In the genomic region with DNA sequence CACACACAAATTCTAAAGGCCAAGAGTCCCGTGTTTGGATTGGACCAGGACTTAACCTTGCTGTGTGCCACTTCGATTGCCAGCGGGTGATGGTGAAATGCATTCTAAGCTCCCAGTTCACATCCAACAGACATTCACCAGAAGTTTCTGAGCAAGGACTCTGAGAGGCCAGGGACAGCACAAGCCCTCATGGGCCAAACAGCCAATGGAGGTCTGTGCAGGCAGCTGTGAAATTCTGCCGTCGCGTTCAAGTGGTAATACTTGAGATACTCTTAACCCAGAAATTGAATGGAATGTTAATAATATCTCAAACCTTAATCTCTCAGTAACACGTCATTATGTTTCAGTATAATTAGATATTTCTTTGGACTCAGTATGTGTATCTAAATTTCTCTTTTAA, we compare ENCODE assay signal across 28 mouse cellular contexts. TPM values are rescaled to one million over a fixed set of nuclear protein-coding genes. Genes with fewer than 3 reads are reported as not detected.
DNase-seq lines count a peak whose midpoint lies in the region; ATAC-seq and TF ChIP-seq lines count a peak whose summit lies in the region.
"Had no signal": no experiment of that assay in that cellular context is flagged by ENCODE, and none has a peak within 500 bp of the region (broad histone marks: within the 10 kb centered on the region; RNA-seq: fewer than 3 reads in every experiment).

No protein-coding gene starts in this region.

- no peak for ATAC-seq in embryonic facial prominence, embryonic 13.5 days (ENCODE audit: insufficient number of reproducible peaks, insufficient read depth, low FRiP score, low TSS enrichment, low read depth)
- ATAC-seq in lung, embryonic 16.5 days (ENCODE audit: low read depth) = peak; percentile 55
- no peak for ATAC-seq in midbrain, embryonic 13.5 days
- ATAC-seq: activated CD4-positive, CD25-positive, alpha-beta regulatory T cell, adult 4 months; forebrain, embryonic 14.5 days; hindbrain, postnatal 0 days; intestine, embryonic 15.5 days had no signal

- TF ChIP-seq CTCF in embryonic fibroblast, embryonic 13.5 days (IDR thresholded peaks at IDR 0.05; ENCODE audit: borderline replicate concordance, insufficient read depth, low read length) = no peak

- peak overlapping the region; percentile 51; the same call in 1 of the 2 replicates for H3K27ac ChIP-seq in embryonic facial prominence, embryonic 13.5 days
- H3K27ac ChIP-seq in embryonic facial prominence, embryonic 10.5 days (replicated peaks) = no peak overlapping the region
- H3K27ac ChIP-seq in embryonic fibroblast, embryonic 13.5 days (ENCODE audit: insufficient read depth, low read length) = peak overlapping the region; percentile 89; the same call in 1 of the 2 replicates
- H3K27ac ChIP-seq in lung, embryonic 16.5 days (ENCODE audit: low read length) = peak overlapping the region; percentile 80
- H3K27ac ChIP-seq in midbrain, embryonic 13.5 days = no peak overlapping the region
- H3K27ac ChIP-seq: heart, adult 2 months; hindbrain, postnatal 0 days; intestine, embryonic 15.5 days; midbrain, embryonic 12.5 days; neural tube, embryonic 15.5 days; stomach, embryonic 15.5 days had no signal

- H3K4me1 ChIP-seq in embryonic facial prominence, embryonic 13.5 days = peaks cover 54% of the 10 kb centered on the region
- peaks cover 64% of the 10 kb centered on the region for H3K4me1 ChIP-seq in embryonic facial prominence, embryonic 10.5 days
- H3K4me1 ChIP-seq in embryonic fibroblast, embryonic 13.5 days (ENCODE audit: control insufficient read depth, insufficient read depth, low read length) = peaks cover 26% of the 10 kb centered on the region
- H3K4me1 ChIP-seq in lung, embryonic 16.5 days (replicated peaks; ENCODE audit: control insufficient read depth, insufficient read depth, low read length) = peaks cover 68% of the 10 kb centered on the region
- peaks cover 38% of the 10 kb centered on the region for H3K4me1 ChIP-seq in midbrain, embryonic 13.5 days (replicated peaks)

- H3K36me3 ChIP-seq in embryonic facial prominence, embryonic 13.5 days = peaks cover 24% of the 10 kb centered on the region
- H3K36me3 ChIP-seq in embryonic facial prominence, embryonic 10.5 days (replicated peaks) = peaks cover 46% of the 10 kb centered on the region
- peaks cover 9% of the 10 kb centered on the region for H3K36me3 ChIP-seq in lung, embryonic 16.5 days (ENCODE audit: control insufficient read depth, insufficient read depth, low read length)
- H3K36me3 ChIP-seq in midbrain, embryonic 13.5 days = peaks cover 2% of the 10 kb centered on the region; the same call in 1 of the 2 replicates
- H3K36me3 ChIP-seq: intestine, embryonic 15.5 days; neural tube, embryonic 15.5 days; stomach, embryonic 15.5 days had no signal

- no peaks in the 10 kb centered on the region for H3K27me3 ChIP-seq in embryonic facial prominence, embryonic 13.5 days
- no peaks in the 10 kb centered on the region for H3K27me3 ChIP-seq in embryonic facial prominence, embryonic 10.5 days (replicated peaks; ENCODE audit: low read depth, poor library complexity, severe bottlenecking)
- H3K27me3 ChIP-seq in lung, embryonic 16.5 days (ENCODE audit: control insufficient read depth, insufficient read depth, low read depth, low read length) = no peaks in the 10 kb centered on the region
- no peaks in the 10 kb centered on the region for H3K27me3 ChIP-seq in midbrain, embryonic 13.5 days
- H3K27me3 ChIP-seq: CH12.LX; intestine, embryonic 15.5 days; midbrain, embryonic 12.5 days; neural tube, embryonic 15.5 days; stomach, embryonic 15.5 days had no signal

- DNase-seq in embryonic facial prominence, embryonic 10.5 days (ENCODE audit: low spot score) = no peak
- DNase-seq in lung, postnatal 4 days = peak; percentile 54 to 84
- DNase-seq in c-Kit-positive CD71-positive TER-119-positive erythroid progenitor cells, embryonic 14.5 days (ENCODE audit: low spot score) = no peak
- DNase-seq: adrenal gland, adult 2 months; adrenal gland, postnatal 36 days; cerebellum, adult 2 months; cerebellum, postnatal 14 days; gastrocnemius, postnatal 36 days; heart, adult 2 months; heart, postnatal 14 days; kidney, adult 2 months; kidney, postnatal 36 days; right cerebral cortex, postnatal 25 days; thymus, postnatal 14 days had no signal

- no peaks in the 10 kb centered on the region for H3K9me3 ChIP-seq in embryonic facial prominence, embryonic 13.5 days
- H3K9me3 ChIP-seq in embryonic facial prominence, embryonic 10.5 days = no peaks in the 10 kb centered on the region
- H3K9me3 ChIP-seq in lung, embryonic 16.5 days (ENCODE audit: control insufficient read depth, low read length) = no peaks in the 10 kb centered on the region
- no peaks in the 10 kb centered on the region for H3K9me3 ChIP-seq in midbrain, embryonic 13.5 days
- H3K9me3 ChIP-seq: intestine, embryonic 15.5 days; megakaryocyte, embryonic 14.5 days; midbrain, embryonic 12.5 days; neural tube, embryonic 15.5 days; stomach, embryonic 15.5 days had no signal

- no peak for TF ChIP-seq POLR2A in embryonic fibroblast, embryonic 13.5 days (IDR thresholded peaks at IDR 0.05; ENCODE audit: low read depth, low read length)

- no peak overlapping the region for H3K4me2 ChIP-seq in embryonic facial prominence, embryonic 13.5 days
- H3K4me2 ChIP-seq in lung, embryonic 16.5 days (ENCODE audit: low read depth, low read length) = no peak overlapping the region
- no peak overlapping the region for H3K4me2 ChIP-seq in midbrain, embryonic 13.5 days (replicated peaks)
- H3K4me2 ChIP-seq: intestine, embryonic 15.5 days; liver, embryonic 11.5 days; midbrain, embryonic 12.5 days; neural tube, embryonic 15.5 days; stomach, embryonic 15.5 days had no signal

- WGBS in embryonic facial prominence, embryonic 13.5 days = 87% methylated on average over 7 of the region's 7 CpGs
- 91% methylated on average over 7 of the region's 7 CpGs for WGBS in embryonic facial prominence, embryonic 10.5 days
- 44% methylated on average over 7 of the region's 7 CpGs for WGBS in lung, embryonic 16.5 days
- 90% methylated on average over 7 of the region's 7 CpGs for WGBS in midbrain, embryonic 13.5 days

- no peak overlapping the region for H3K4me3 ChIP-seq in embryonic facial prominence, embryonic 13.5 days
- no peak overlapping the region for H3K4me3 ChIP-seq in embryonic facial prominence, embryonic 10.5 days
- H3K4me3 ChIP-seq in embryonic fibroblast, embryonic 13.5 days (ENCODE audit: insufficient read depth, low read length) = no peak overlapping the region
- H3K4me3 ChIP-seq in lung, embryonic 16.5 days (ENCODE audit: low read length) = no peak overlapping the region
- H3K4me3 ChIP-seq in midbrain, embryonic 13.5 days (replicated peaks) = no peak overlapping the region
- H3K4me3 ChIP-seq: heart, adult 2 months; intestine, embryonic 15.5 days; megakaryocyte, embryonic 14.5 days; midbrain, embryonic 12.5 days; neural tube, embryonic 15.5 days; stomach, embryonic 15.5 days had no signal

- no peak overlapping the region for H3K9ac ChIP-seq in embryonic facial prominence, embryonic 13.5 days
- no peak overlapping the region for H3K9ac ChIP-seq in lung, embryonic 16.5 days (ENCODE audit: low read length)
- no peak overlapping the region for H3K9ac ChIP-seq in midbrain, embryonic 13.5 days (replicated peaks)
- H3K9ac ChIP-seq: intestine, embryonic 15.5 days; midbrain, embryonic 12.5 days; neural tube, embryonic 15.5 days; stomach, embryonic 15.5 days had no signal

RNA-seq across cellular contexts. Expression of a gene that starts 17.8 kb away (rescaled TPM):
- polyA plus RNA-seq in embryonic facial prominence, embryonic 13.5 days (2015; fragmentation: Nextera tagmentation; extraction: Ambion mirVana) = 30.8 and 31.1 TPM in 2 replicates
- polyA plus RNA-seq in embryonic facial prominence, embryonic 10.5 days (2016; fragmentation: Nextera tagmentation; extraction: Ambion mirVana) = 26.9 and 27.6 TPM in 2 replicates
- 144 and 150 TPM in 2 replicates for polyA plus RNA-seq in embryonic fibroblast, embryonic 13.5 days (2011; ENCODE audit: insufficient read length, low read depth, missing spikeins)
- 31.0 and 31.9 TPM in 2 replicates for polyA plus RNA-seq in lung, embryonic 16.5 days (2015; fragmentation: Nextera tagmentation; extraction: Ambion mirVana)
- 5.0 and 5.3 TPM in 2 replicates for polyA plus RNA-seq in midbrain, embryonic 13.5 days (2015; fragmentation: Nextera tagmentation; extraction: Ambion mirVana)
- polyA plus RNA-seq: activated CD4-positive, CD25-positive, alpha-beta regulatory T cell, adult 4 months had no signal

Comparison
In these comparisons a context has a peak if more than half of its experiments do, and no peak if none do; other contexts are left out.
1. H3K27ac ChIP-seq: peak in embryonic facial prominence, embryonic 13.5 days (single experiment), embryonic fibroblast, embryonic 13.5 days (single experiment) and lung, embryonic 16.5 days (single experiment); none in embryonic facial prominence, embryonic 10.5 days (single experiment) and midbrain, embryonic 13.5 days (single experiment).
2. DNase-seq: peak in lung, postnatal 4 days (2 of 2); none in embryonic facial prominence, embryonic 10.5 days (single experiment) and c-Kit-positive CD71-positive TER-119-positive erythroid progenitor cells, embryonic 14.5 days (single experiment).